Mouse (Mus musculus) neutrophil, adult 59 days (primary cell): Measurements from ENCODE around the gene Ppa2. TPM values are rescaled to one million over a fixed set of nuclear protein-coding genes. Genes with fewer than 3 reads are reported as not detected.

Source experiments
- total RNA-seq, 2 experiments: library from RNA; stranded (reverse); gene quantifications; 1 replicate in 1 of 2; 2 replicates in 1 of 2; pipeline ENCODE4 v1.2.4; 2023

Gene Ppa2
- 10 to 100 TPM; 15.0 to 15.3 TPM for total RNA-seq

GRCm38 (mm10) chr3:133309954-133310808 is at the start of gene Ppa2:
Gene Ppa2 (plus strand): TSS chr3:133310110.

Other genes with a start within 250 kb of the Ppa2 start
- gene Ints12, start 218.3 kb upstream of the Ppa2 start, total RNA-seq = 10 to 100 TPM; 43.4 to 44.7 TPM
- 1 to 10 TPM; 9.5 to 10.0 TPM for gene Gstcd, start 218.1 kb upstream of the Ppa2 start, total RNA-seq
- gene Arhgef38, start 75.2 kb upstream of the Ppa2 start, total RNA-seq = not detected
- 100 to 1,000 TPM in 1 of 2 experiments, 10 to 100 TPM in 1; 95.1 to 105 TPM for gene Tet2, start 235.0 kb downstream of the Ppa2 start, total RNA-seq